Mouse (Mus musculus) frontal cortex, postnatal 25 days (tissue): ENCODE results near the gene Irf9.

ENCODE experiments used
- DNase-seq, 2 experiments: peaks; one replicate each; pipeline ENCODE4 v3.0.0; 2022; ENCODE audit warnings: low spot score in 2 of 2

Gene Irf9

DNA sequence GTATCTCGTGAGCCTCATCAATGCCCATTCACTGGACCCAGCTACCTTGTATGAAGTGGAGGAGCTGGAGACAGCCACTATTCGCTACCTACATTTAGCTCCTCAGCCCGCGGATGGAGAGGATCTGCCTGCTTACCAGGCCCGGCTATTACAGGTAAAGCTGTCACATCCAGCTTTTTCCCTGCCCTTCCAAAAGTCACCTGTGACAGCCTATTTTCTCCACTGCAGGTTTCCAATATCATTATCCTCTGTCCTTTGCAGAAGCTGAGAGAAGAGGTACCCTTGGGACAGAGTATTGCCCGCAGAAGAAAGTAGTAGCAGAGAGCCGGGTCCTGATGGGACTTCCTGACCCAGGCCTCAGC lies at the start of gene Irf9:
TSS of gene Irf9 (plus strand) at position 301 of the 362 bp plus-strand sequence.
- no peak for DNase-seq

DNA sequence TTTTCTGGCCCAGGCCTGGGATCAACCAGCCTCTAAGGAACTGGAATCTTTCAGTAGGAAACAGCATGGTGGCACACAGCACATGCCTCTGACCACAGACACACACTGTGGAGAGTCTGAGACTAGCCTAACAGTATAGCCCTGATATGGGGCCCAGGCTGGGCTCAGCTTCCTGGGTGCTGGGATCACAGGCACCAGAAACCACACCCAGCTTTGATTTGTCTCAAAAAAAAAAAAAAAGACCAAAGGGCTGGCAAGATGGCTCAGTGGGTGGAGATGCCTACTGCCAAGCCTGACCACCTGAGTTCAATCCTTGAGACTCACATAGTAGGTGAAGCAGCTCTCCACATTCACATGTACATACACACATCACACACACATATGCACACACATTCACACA lies 48.7 kb upstream of the Irf9 start:
- no peak for DNase-seq

DNA sequence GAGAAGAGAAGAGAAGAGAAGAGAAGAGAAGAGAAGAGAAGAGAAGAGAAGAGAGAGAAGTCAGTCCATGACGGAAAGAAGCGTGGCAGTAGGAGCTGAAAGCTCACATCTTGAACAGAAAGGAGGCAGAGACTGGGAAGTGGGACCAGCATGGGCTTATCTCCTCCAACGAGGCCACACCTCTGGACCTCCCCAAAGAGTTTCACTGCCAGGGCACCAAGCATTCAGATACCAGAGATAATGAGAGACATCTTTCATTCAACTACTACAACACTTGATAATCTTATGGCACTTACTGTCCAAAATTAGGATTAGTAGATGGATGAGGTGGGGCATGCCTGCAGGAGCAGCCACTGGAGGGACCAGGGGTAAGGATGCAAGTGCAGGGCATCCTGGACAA lies 47.6 kb upstream of the Irf9 start:
- no peak for DNase-seq

DNA sequence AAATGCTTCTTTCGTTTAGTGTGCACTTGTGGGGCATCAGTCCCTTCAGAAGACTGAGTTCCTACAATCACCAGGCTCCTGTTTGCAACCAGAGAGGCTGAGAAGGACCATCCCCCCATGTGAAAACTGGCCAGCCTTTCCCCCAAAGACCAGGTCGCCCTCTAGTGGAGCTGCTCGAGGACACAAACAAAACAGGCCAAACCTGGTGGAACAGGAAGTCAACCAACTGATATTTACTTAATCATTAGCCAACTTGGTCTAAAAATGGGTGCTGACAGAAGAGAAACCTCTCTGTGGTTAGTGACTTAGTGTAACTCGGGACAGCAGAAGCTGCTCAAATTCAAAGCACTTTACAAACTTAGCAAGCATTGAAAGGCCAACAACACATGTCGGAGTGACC lies 46.4 kb upstream of the Irf9 start:
- DNase-seq: peak; percentile 36 to 44

DNA sequence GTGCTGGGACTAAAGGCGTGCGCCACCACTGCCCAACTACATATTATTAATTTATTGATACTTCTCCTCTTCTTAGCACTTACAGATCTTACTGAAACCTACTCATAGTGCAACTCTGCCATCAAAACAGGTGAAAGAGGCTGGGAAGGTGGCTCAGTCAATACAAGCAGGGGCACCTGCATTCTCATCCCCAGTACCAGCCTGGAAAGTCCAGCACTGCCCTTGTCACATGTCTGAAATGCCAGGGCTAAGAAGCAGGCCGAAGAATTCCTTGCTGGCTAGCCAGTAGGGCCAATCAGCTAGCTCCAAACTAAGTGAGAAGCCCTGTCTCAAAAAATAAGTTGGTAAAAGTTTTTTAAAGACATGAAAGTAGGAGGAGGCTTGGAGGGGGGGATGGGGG lies 45.8 kb upstream of the Irf9 start:
- DNase-seq: no peak

DNA sequence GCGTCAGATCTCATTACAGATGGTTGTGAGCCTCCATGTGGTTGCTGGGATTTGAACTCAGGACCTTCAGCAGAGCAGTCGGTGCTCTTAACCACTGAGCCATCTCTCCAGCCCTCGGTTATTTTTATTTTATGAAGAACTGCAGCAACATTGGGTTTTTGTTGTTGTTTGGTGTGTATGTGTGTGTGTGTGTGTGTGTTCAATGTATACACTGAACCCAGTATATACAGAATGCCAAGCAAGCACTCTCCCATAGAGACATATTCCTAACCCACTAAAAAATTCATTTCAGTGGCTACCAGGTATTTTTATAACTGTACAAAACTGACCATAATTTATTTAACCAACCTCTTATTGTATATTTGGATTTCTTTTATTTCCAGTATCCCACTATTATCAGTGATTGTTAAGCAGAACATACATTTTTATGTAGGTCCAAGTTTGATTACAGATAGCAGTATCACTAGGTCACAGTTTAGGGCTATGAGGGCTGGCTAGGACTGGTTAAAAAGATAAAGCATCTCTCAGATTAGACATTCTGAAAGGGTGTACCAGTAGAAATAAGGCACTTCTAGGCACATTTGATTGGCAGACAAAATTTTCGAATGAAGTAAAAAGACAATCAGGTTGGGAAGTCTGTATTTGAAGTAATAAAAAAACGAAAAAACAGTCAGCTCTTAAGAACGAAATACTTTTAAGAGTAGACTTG lies 44.5 kb upstream of the Irf9 start:
- no peak for DNase-seq

DNA sequence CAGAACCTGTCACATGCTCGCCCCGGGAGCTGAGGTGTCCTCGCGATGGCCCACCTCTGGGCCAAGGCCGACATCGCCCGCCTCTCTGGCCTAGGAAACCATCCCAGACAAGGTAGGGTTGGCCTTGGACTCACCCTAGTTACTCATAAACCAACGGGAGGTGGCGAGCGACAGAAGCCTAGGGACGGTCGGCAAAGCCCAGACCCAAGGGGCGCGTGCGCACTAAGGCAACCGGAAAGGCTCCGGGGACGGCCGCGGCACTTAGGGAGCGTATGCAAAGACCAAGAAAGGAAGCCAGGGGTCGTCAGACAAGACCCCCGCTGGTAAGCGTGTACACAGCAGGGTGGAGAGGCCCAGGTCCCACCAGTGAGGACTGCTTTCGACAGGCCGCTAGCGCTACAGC lies 43.6 kb upstream of the Irf9 start, which contains the start of gene Dcaf11:
TSS of gene Dcaf11 (plus strand) at position 208 of the 403 bp plus-strand sequence.
- DNase-seq: peak; percentile 70 to 80

DNA sequence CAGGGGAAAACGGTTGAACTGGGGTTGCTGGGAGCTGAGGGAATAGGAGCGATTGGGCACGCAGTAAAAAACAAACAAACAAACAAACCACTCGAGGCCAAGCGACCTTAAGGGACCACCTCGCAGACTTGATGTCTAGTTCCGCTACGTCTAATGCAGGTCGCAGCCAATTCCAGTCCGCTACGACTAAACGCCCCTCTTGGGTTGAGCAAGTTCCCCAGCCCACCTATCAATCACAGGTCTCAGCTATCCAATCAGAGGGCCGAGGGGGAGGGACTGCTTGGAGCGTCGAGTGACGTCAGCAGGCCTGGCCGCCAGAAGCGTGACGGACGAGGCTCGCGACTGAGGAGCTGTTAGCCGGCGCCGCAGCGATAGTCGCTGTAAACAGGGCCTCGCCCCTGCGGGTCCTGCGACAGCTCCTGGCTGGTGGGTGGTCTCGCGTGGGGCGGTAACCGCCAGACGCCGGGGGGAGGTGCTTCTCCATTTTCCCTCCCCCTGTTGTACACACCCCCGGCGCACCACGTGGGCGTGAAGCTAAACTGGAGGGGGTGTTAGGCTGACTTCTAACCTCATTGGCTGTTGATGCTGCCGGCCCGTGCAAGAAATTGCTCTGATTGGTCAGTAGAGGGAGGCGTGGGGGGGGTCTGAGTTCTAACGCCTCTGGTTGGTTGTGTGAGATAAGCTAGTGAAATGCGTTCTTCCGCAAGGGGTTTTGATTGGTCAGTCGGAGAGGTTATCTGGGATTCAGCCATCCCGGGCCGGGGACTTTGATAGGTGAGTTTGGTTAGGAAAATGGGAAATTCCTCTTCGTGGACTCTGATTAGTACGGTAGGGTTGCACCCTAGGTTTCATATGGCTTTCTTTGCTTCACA lies 42.9 kb upstream of the Irf9 start, which contains the start of gene A730061H03Rik:
TSS of gene A730061H03Rik (minus strand) at position 205 of the 872 bp plus-strand sequence.
- DNase-seq: peak; percentile 96

DNA sequence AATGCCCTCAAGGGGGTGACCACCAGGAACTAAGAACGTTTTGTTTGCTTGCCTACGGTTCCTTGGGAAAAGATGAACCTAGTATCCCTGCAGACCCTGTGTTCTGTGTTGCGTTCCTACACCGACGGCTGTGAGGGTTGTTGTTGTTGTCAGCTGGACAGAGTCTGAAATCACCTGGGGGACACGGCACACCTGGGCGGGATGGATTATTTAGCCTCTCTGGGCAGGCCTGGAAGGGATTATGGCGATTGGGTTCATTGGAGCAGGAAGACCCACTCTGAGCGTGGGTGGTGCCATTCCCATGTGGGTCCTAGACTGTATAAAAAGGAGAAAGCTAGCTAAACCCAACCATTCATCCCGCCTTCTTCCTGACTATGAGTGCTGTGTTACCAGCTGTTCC lies 41.5 kb upstream of the Irf9 start:
- DNase-seq: no peak

DNA sequence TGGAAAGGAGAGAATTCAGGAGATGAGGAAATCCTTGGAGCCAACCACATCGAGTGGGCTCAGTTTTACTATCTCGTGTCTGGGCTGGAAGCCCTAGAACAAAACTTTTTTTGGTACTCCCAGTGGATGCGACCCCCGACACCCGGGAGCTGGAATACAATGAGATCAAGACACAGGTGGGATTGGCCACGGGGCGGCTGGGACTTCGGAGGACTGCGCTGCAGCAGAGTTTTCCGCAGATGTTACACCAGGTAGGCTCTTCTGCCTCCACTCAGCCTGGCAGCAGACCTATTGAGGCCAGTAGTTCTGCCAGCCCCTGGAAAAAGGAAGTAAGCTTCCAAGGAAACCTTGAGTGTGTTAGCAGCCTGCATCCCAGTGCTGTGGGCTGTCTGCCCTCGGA lies 40.1 kb upstream of the Irf9 start:
- no peak for DNase-seq

DNA sequence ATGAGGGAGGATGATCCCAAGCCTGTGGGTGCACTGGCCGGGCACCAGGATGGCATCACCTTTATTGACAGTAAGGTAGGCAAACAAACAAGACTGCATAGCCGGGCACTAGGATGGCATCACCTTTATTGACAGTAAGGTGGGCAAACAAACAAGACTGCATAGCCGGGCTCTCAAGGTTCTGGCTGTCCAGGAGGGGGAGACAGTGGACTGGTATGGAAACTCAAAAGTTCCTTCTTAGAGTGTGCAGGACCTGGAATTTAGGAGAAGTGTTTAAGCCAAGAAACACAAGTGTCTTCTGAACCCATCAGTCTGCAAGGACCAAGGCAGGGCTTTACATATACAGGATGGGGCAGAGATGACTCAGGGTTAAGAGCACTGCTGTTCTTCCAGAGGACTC lies 37.6 kb upstream of the Irf9 start:
- DNase-seq: no peak

DNA sequence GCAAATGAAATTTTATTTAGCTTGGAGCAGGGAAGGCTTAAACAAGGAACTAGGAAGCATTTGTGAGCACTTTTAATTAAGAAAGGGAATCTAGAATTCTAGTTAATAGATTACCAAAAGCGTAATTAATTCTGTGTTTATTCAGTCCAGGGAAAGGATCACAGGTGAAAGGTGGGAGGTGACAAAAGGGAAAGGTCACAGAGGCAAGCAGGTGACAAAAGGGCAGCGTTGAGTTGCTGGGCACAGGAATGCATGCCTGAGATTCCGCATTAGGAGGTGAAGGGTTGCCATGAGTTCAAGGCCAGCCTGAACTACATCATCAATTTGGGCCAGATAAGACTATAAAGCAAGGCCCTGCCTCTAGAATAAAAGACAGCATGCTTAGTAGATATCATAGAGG lies 35.9 kb upstream of the Irf9 start:
- DNase-seq: no peak

DNA sequence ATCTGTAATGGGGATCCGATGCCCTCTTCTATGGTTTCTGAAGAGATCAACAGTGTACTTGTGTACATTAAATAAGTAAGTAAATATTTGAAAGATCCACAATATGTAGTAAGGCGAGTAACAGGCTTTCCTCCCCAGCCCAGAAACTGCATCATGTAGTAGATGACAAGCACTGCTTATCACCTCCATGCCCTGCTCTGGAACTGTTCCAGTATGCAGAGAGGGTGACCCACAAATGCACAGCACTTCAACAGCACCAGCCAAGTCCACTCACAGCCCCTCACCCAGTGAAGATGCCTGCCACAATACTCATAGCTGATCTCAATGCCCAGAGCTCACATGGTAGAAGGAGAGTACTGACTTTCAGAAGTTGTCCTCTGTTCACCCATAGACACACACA lies 32.8 kb upstream of the Irf9 start:
- no peak for DNase-seq

DNA sequence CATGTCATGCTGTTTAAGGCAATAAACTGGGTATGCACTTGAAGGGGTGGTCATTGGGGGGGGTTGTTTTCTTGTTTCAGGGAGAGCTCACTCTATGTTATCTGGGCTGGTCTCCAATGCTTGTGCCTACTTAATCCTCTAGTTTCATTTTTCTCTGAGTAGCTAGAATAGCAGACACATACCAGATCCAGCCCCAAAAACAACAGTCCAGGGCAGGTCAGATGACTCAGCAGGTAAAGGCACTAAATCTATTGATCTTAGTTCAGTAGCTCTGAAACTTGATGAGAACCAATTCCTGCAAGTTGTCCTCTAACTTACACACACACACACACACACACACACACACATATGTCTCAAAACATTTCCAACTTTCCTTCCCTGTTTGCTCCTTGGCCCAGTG lies 31.6 kb upstream of the Irf9 start:
- DNase-seq: no peak

DNA sequence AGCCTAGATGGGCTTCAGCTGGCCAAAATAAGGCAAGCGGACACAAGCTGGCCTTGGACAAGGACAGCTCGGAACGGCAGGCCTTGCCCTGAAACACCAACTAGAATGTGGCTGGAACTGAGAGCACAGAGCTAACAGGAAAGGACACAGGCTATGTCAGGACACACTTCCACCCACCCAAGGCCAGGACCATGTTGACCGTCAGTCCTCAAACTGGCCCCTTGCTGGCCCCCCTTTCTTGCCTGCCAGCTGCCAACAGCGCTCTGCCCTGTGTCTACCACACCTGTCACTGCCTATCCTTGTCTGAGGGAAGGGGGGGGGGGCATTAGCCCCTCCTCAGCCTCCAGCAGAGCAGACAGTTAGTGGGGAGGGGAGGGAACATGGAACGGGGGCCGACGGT lies 28.1 kb upstream of the Irf9 start, which contains the start of gene Fitm1:
TSS of gene Fitm1 (plus strand) at position 316 of the 400 bp plus-strand sequence.
- DNase-seq: no peak

DNA sequence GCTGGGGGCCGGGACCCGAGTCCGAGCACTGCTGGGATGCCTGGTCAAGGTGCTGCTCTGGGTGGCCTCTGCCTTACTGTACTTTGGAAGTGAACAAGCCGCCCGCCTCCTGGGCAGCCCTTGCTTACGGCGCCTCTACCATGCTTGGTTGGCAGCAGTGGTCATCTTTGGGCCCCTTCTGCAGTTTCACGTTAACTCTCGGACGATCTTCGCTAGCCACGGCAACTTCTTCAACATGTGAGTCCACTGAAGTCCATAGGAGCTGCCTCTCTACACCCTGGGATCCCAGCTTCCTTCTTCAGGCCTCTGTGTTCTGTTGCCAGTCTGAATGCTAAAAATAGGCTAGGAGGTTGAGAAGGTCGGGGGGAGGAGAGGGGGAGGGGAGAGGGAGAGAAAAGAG lies 27.7 kb upstream of the Irf9 start:
- DNase-seq: no peak

DNA sequence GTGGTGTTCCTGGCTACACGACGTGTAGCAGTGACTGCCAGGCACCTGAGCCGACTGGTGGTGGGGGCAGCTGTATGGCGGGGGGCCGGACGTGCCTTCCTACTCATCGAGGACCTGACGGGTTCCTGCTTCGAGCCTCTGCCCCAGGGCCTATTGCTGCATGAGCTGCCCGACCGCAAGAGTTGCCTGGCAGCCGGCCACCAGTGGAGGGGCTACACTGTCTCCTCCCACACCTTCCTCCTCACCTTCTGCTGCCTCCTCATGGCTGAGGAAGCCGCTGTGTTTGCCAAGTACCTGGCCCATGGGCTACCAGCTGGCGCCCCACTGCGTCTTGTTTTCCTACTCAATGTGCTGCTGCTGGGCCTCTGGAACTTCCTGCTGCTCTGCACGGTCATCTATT lies 27.0 kb upstream of the Irf9 start:
- no peak for DNase-seq

DNA sequence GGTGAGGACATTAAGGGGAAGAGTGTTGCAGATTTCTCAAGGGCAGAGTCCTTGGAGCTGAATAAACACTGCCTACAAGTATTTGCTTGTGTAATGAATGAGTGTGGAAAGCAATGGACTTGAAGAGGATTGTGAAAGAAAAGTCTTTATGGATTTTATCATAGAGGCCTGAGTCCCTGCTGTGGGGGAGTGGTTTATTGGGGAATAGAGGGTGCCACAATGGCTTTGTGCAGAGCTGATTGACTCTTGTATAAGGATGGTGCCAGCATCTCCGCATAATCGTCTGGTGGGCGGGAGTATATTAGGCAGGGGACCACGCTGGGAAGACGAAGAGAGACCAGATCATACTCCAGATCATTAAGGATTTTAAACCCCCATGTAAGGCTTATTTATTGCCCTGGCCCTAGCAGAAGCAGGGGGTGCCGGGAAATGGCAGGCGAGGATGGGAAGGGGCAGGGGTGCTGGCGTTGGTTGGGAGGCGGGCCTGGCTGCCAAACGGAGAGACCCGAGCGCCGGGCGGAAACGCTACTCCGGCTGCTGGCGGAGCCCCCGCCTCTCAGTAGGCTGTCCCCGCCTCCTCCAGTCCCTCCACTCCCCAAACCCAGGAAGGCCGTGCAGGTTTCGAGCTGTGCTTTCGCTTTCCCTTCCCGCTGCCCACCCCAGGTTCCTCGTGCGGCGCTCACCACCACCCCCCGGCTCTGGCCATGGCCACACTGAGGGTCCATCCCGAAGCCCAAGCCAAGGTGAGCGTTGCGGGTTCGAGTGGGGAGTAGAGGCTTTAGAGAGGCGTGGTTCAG lies 25.3 kb upstream of the Irf9 start, which contains the start of gene Psme1:
TSS of gene Psme1 (plus strand) at position 253 of the 797 bp plus-strand sequence.
- DNase-seq: peak; percentile 34 to 41

DNA sequence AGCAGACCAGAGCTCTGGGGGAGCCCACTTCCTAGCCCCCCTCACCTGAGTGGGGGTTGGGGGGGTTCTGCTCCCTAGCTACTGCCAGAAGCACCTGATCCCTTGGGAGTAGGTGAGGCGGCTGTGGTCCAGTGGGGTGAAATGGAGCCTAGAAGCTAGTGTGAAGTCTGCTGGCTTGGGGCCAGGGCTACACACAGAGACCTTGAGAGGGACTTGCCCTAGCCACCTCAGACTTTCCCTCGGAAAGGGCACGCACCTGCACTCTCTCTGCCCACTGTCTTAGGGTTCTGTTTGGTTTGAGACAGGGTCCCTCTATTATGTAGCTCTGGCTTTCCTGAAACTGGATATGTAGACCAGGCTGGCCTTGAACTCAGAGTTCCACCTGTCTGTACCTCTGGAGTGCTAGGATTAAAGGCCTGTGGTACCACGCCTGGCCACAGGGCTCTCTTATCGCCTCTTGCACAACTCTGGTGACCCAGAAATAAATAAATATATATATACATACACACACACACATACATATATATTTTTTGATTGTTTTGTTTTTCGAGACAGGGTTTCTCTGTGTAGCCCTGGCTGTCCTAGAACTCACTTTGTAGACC lies 24.6 kb upstream of the Irf9 start:
- peak in 1 of 2 experiments; percentile 25 for DNase-seq

DNA sequence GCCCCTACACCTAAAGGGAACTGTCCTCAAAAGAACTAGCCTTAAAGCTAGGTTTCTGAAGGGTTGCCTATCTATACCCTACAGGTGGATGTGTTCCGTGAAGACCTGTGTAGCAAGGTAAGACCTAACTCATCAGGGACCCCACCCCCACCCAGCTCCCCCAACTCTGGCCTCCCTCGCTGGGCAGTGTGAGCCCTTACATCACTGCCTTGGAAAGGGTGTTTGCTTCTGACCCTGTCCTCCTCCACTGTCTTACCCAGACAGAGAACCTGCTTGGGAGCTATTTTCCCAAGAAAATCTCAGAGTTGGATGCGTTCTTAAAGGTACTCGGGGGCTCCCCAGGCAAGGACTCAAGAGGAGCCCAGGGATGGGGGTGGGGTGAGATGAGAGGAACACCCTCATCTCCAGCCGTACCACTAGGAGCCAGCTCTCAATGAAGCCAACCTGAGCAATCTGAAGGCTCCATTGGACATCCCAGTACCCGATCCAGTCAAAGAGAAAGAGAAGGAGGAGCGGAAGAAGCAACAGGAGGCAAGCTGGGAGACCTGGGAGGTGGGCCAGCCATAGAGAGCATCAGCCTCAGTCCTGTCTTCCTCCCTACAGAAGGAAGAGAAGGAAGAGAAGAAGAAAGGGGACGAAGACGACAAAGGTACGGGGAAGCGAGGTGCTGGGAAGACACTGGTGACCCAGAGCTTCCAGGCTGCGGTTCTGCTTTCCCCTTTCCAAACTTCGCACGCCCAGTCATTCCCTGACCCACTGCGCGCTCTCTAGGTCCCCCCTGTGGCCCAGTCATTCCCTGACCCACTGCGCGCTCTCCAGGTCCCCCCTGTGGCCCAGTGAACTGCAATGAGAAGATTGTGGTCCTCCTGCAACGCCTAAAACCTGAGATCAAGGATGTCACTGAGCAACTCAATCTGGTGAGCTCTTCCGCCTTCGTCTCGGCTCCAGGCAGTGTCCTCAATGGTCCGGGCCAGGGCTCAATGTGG lies 23.6 kb upstream of the Irf9 start:
- DNase-seq: no peak
